Mouse (Mus musculus) forebrain, embryonic 11.5 days (tissue): ENCODE results near the gene Ewsr1. TPM values are rescaled to one million over a fixed set of nuclear protein-coding genes. Genes with fewer than 3 reads are reported as not detected.

Experiments used
- ATAC-seq: fragments of 200-750 bp; cut with Nextera tagmentation; replicated peaks from 2 replicates; pipeline ENCODE4 v1.8.0; 2017; ENCODE audit warnings: moderate TSS enrichment; ENCODE audit not compliant: low FRiP score
- DNase-seq: peaks from one replicate; pipeline ENCODE4 v3.0.0-alpha.2; 2017; ENCODE audit warnings: low spot score
- H3K27ac ChIP-seq: fragments of 300-500 bp; sonication (generic); 2 replicates; pipeline ENCODE4 v1.5.1; 2014; ENCODE audit warnings: low read depth, low read length
- H3K27me3 ChIP-seq: fragments of 300-500 bp; sonication (generic); 2 replicates; pipeline ENCODE4 v1.6.1; 2014; ENCODE audit warnings: mild to moderate bottlenecking, low read length, mixed read lengths; ENCODE audit not compliant: control insufficient read depth, insufficient read depth
- H3K36me3 ChIP-seq: fragments of 300-500 bp; sonication (generic); 2 replicates; pipeline ENCODE4 v1.6.1; 2014; ENCODE audit warnings: mild to moderate bottlenecking, low read length, moderate library complexity, mixed read lengths; ENCODE audit not compliant: control insufficient read depth, insufficient read depth
- H3K4me1 ChIP-seq: fragments of 300-500 bp; sonication (generic); replicated peaks from 2 replicates; pipeline ENCODE4 v1.6.1; 2014; ENCODE audit warnings: low read length, mixed read lengths; ENCODE audit not compliant: control insufficient read depth, insufficient read depth
- H3K4me2 ChIP-seq: fragments of 300-500 bp; sonication (generic); 2 replicates; pipeline ENCODE4 v1.6.1; 2014; ENCODE audit warnings: low read depth, mild to moderate bottlenecking, low read length, moderate library complexity, mixed read lengths; ENCODE audit not compliant: severe bottlenecking
- H3K4me3 ChIP-seq: fragments of 300-500 bp; sonication (generic); 2 replicates; pipeline ENCODE4 v1.5.1; 2014; ENCODE audit warnings: low read depth, low read length
- H3K9ac ChIP-seq: fragments of 300-500 bp; sonication (generic); 2 replicates; pipeline ENCODE4 v1.6.1; 2014; ENCODE audit warnings: low read length
- H3K9me3 ChIP-seq: fragments of 300-500 bp; sonication (generic); 2 replicates; pipeline ENCODE4 v1.6.1; 2016; ENCODE audit warnings: low read length, mixed read lengths; ENCODE audit not compliant: control insufficient read depth
- WGBS: fragments of 180-500 bp; shearing (Covaris S2); extraction: QIAGEN DNeasy Blood & Tissue Kit; methylation state at CpG from one replicate; pipeline ENCODE4 v1.1.7; 2014; 5-methylcytosine and 5-hydroxymethylcytosine counted together
- polyA plus RNA-seq: library from polyadenylated mRNA; unstranded; fragments of >200 nt; fragmentation: Nextera tagmentation; extraction: Ambion mirVana; gene quantifications from 2 replicates; pipeline ENCODE4 v1.2.1, GENCODE M21; 2014

The Ewsr1 gene
- polyA plus RNA-seq, 1 experiment from 2014 or later, result 509 TPM

GRCm38 (mm10) chr11:5130111-5130665, 31.1 kb upstream of the Ewsr1 start:
- ATAC-seq (no peak), DNase-seq (no peak)
- Histone ChIP-seq H3K4me2 (no peak overlapping the region), H3K4me3 (no peak overlapping the region), H3K9me3 (no peaks in the 10 kb centered on the region), H3K4me1 (peaks cover 12% of the 10 kb centered on the region), H3K9ac (no peak overlapping the region), H3K27ac (no peak overlapping the region), H3K27me3 (no peaks in the 10 kb centered on the region), H3K36me3 (no peaks in the 10 kb centered on the region)
- 57% methylated on average over 4 of the region's 4 CpGs for WGBS

GRCm38 (mm10) chr11:5129035-5129480, 30.0 kb upstream of the Ewsr1 start:
- DNase-seq (peak; percentile 64), ATAC-seq (peak; percentile 83)
- WGBS, result 19% methylated on average over 5 of the region's 5 CpGs
- H3K4me1 ChIP-seq, result peaks cover 12% of the 10 kb centered on the region
- peak overlapping the region; percentile 9; the same call in 1 of the 2 replicates for H3K9ac ChIP-seq
- H3K4me2 ChIP-seq, result peak overlapping the region; percentile 16; the same call in 1 of the 2 replicates
- no peak overlapping the region for H3K4me3 ChIP-seq
- peak overlapping the region; percentile 44 for H3K27ac ChIP-seq
- no peaks in the 10 kb centered on the region for H3K27me3 ChIP-seq
- no peaks in the 10 kb centered on the region for H3K36me3 ChIP-seq
- H3K9me3 ChIP-seq, result no peaks in the 10 kb centered on the region

- WGBS, result 66% methylated on average over 4 of the region's 4 CpGs
- no peak for DNase-seq
- no peaks in the 10 kb centered on the region for H3K36me3 ChIP-seq
- no peak overlapping the region for H3K4me2 ChIP-seq
- no peak for ATAC-seq
- no peak overlapping the region for H3K27ac ChIP-seq
- no peaks in the 10 kb centered on the region for H3K9me3 ChIP-seq
- peaks cover 12% of the 10 kb centered on the region for H3K4me1 ChIP-seq
- H3K27me3 ChIP-seq, result no peaks in the 10 kb centered on the region
- H3K4me3 ChIP-seq, result no peak overlapping the region
- H3K9ac ChIP-seq, result no peak overlapping the region
Observed at GRCm38 (mm10) chr11:5125713-5126112, 26.6 kb upstream of the Ewsr1 start.

- H3K9me3 ChIP-seq, result no peaks in the 10 kb centered on the region
Observed at GRCm38 (mm10) chr11:5114931-5115581, 16.0 kb upstream of the Ewsr1 start.

GRCm38 (mm10) chr11:5113645-5114044, 14.6 kb upstream of the Ewsr1 start:
- Histone ChIP-seq H3K4me2 (no peak overlapping the region), H3K4me1 (peaks cover 5% of the 10 kb centered on the region; the same call in 1 of the 2 replicates), H3K9ac (no peak overlapping the region), H3K9me3 (no peaks in the 10 kb centered on the region), H3K27ac (no peak overlapping the region), H3K36me3 (no peaks in the 10 kb centered on the region), H3K27me3 (no peaks in the 10 kb centered on the region), H3K4me3 (no peak overlapping the region)
- DNase-seq, result peak; percentile 16
- ATAC-seq, result no peak
- 86% methylated on average over 7 of the region's 7 CpGs for WGBS

More at GRCm38 (mm10) chr11:5114931-5115581, 16.0 kb upstream of the Ewsr1 start:
- WGBS, result 29% methylated on average over 13 of the region's 13 CpGs
- H3K4me3 ChIP-seq, result no peak overlapping the region
- ATAC-seq, result peak; percentile 55; the same call in 1 of the 2 replicates
- H3K27ac ChIP-seq, result no peak overlapping the region
- no peak overlapping the region for H3K9ac ChIP-seq
- no peaks in the 10 kb centered on the region for H3K36me3 ChIP-seq
- H3K4me1 ChIP-seq, result peaks cover 5% of the 10 kb centered on the region; the same call in 1 of the 2 replicates
- no peak overlapping the region for H3K4me2 ChIP-seq
- DNase-seq, result peak; percentile 94
- no peaks in the 10 kb centered on the region for H3K27me3 ChIP-seq

GRCm38 (mm10) chr11:5109441-5109840, 10.4 kb upstream of the Ewsr1 start:
- H3K27ac ChIP-seq, result no peak overlapping the region
- H3K4me1 ChIP-seq, result peaks cover 5% of the 10 kb centered on the region; the same call in 1 of the 2 replicates
- ATAC-seq (no peak), DNase-seq (peak; percentile 47)
- no peak overlapping the region for H3K4me2 ChIP-seq
- H3K36me3 ChIP-seq, result no peaks in the 10 kb centered on the region
- no peak overlapping the region for H3K9ac ChIP-seq
- 80% methylated on average over 8 of the region's 8 CpGs for WGBS
- no peaks in the 10 kb centered on the region for H3K27me3 ChIP-seq
- no peak overlapping the region for H3K4me3 ChIP-seq
- no peaks in the 10 kb centered on the region for H3K9me3 ChIP-seq

- DNase-seq, result peak; percentile 56
- H3K27ac ChIP-seq, result no peak overlapping the region
- no peak overlapping the region for H3K9ac ChIP-seq
- H3K4me3 ChIP-seq, result no peak overlapping the region
- H3K4me1 ChIP-seq, result no peaks in the 10 kb centered on the region; the same call in 1 of the 2 replicates
- H3K9me3 ChIP-seq, result no peaks in the 10 kb centered on the region
- H3K36me3 ChIP-seq, result no peaks in the 10 kb centered on the region
- ATAC-seq, result no peak
- no peak overlapping the region for H3K4me2 ChIP-seq
- H3K27me3 ChIP-seq, result no peaks in the 10 kb centered on the region
- 87% methylated on average over 4 of the region's 4 CpGs for WGBS
Observed at GRCm38 (mm10) chr11:5103986-5104509, 5.0 kb upstream of the Ewsr1 start.

GRCm38 (mm10) chr11:5102384-5102783, 3.3 kb upstream of the Ewsr1 start:
- no peak for ATAC-seq
- DNase-seq, result peak; percentile 39
- Histone ChIP-seq H3K27ac (no peak overlapping the region), H3K27me3 (no peaks in the 10 kb centered on the region), H3K4me2 (no peak overlapping the region), H3K4me1 (no peaks in the 10 kb centered on the region; the same call in 1 of the 2 replicates), H3K4me3 (no peak overlapping the region), H3K36me3 (no peaks in the 10 kb centered on the region), H3K9me3 (no peaks in the 10 kb centered on the region), H3K9ac (no peak overlapping the region)
- 87% methylated on average over 7 of the region's 7 CpGs for WGBS
